Mouse (Mus musculus) mouse embryonic stem cell (cell line): ENCODE results near the gene Psmd8.
"Not testable (repeated sequence)": the region's sequence is repeated elsewhere in the genome, so short reads cannot be mapped to it uniquely, and the experiment has no call there.

Source experiments
- in situ Hi-C, 2 experiments: fragments of 300-500 bp; cut with MboI; formaldehyde crosslinking; loops; 1 replicate in 1 of 2; 3 replicates in 1 of 2; pipeline ENCODE4 v1.14.3; 2019 to 2020; ENCODE audit warnings: low sequenced_read_pairs in 2 of 2, low pct_unique_long_range_greater_than_20kb in 1 of 2, mixed read lengths in 1 of 2; ENCODE audit not compliant: unreplicated experiment in 1 of 2

Psmd8 gene

GRCm38 (mm10) chr7:29146625-29147367 is 33.7 kb downstream of the Psmd8 start:
- in situ Hi-C loops, result no loop called here

DNA sequence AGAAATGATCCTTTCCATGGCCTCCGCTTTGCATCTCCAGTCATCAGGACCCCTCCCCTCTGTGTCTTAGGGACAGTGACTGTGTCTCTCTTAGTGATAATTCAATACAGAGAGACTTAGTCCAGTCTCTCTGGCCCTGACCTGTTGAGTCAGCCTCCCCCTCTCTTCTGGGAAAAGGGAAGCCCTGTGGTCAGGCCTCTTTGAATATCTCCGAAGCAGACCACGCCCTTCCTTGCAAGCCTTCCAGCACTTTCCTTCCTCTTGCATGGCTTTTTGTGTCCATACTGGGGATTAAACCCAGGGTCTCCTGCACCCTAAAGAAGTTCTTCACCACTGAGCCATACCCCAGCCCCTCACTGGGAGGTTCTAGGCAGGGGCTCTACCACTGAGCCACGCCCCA is 36.5 kb downstream of the Psmd8 start:
- in situ Hi-C loops, result no loop called here

DNA sequence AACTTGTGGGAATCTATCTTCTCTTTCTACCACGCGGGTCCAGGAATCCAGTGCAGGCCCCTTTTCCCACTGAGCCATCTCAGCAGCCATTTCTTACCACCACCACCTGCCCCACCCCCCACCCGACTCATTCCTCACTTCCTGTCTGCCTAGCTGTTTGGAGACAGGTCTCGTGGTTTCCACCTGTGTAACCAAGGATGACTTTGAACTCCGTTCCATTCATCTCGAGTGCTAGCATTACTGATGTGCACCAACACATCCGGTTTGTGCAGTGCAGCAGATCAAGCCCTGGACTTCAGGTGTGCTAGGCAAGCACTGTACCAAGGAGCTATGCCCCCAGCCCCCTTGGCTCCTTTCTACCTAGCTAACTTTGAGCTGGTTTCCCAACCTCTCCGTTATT is 39.1 kb downstream of the Psmd8 start:
- in situ Hi-C loops, result no loop called here

GRCm38 (mm10) chr7:29139237-29139636 is 41.3 kb downstream of the Psmd8 start:
- in situ Hi-C loops, result not testable (repeated sequence)

DNA sequence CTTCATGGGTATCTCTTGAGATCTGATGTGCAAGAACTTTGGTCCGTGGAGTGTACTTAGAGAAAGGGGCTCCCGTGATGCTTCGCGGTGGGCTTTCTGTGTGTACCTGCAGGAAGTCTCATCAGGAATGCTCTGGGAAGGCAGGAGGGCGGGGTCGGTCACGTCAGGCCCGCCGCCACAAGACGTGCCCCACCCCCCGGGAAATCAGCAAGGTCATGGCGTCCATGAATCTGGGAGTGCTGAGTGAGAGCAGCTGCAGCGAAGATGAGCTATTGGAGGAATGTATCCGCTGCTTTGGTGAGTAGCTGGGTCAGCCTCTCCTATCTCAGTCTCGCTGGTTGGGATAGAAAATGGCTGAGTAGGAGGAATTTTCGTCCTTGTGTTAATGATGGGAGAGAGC is 43.1 kb downstream of the Psmd8 start:
- in situ Hi-C loops, result no loop called here

- in situ Hi-C loops, result no loop called here
These were observed 45.7 kb downstream of the Psmd8 start, which contains the start of gene Rasgrp4 for GRCm38 (mm10) chr7:29134693-29135386. Gene Rasgrp4 (plus strand): TSS chr7:29134851.

GRCm38 (mm10) chr7:29134230-29134629 is 46.3 kb downstream of the Psmd8 start:
- in situ Hi-C loops, result no loop called here

GRCm38 (mm10) chr7:29128725-29129124 is 51.8 kb downstream of the Psmd8 start:
- in situ Hi-C loops, result no loop called here

- in situ Hi-C loops, result no loop called here
These were observed 54.2 kb downstream of the Psmd8 start for GRCm38 (mm10) chr7:29126173-29126915.

GRCm38 (mm10) chr7:29124970-29125369 is 55.5 kb downstream of the Psmd8 start, which contains the start of gene Ryr1:
Gene Ryr1 (minus strand): TSS chr7:29125179.
- in situ Hi-C loops, result no loop called here
